Mouse (Mus musculus) urinary bladder, adult 2 months (tissue): ENCODE data around the gene Prkce. TPM values are rescaled to one million over a fixed set of nuclear protein-coding genes. Genes with fewer than 3 reads are reported as not detected.

ENCODE experiments used
- DNase-seq: peaks from one replicate; pipeline ENCODE4 v3.0.0; 2022; ENCODE audit warnings: low spot score
- polyA plus RNA-seq: library from polyadenylated mRNA; depleted of rRNA; stranded (reverse); fragments of >200 nt; gene quantifications from 2 replicates; pipeline ENCODE4 v1.2.3, GENCODE M21; 2012

Prkce gene
- polyA plus RNA-seq, 1 experiment = 5.8 TPM

GRCm38 (mm10) chr17:86571266-86571665 is 403.7 kb downstream of the Prkce start:
- DNase-seq = no peak

- no peak for DNase-seq
These were observed 404.6 kb downstream of the Prkce start for GRCm38 (mm10) chr17:86572136-86572535.

- DNase-seq = no peak
These were observed 405.0 kb downstream of the Prkce start for GRCm38 (mm10) chr17:86572576-86572975.

GRCm38 (mm10) chr17:86573596-86574248 is 406.1 kb downstream of the Prkce start:
- DNase-seq = no peak

DNA sequence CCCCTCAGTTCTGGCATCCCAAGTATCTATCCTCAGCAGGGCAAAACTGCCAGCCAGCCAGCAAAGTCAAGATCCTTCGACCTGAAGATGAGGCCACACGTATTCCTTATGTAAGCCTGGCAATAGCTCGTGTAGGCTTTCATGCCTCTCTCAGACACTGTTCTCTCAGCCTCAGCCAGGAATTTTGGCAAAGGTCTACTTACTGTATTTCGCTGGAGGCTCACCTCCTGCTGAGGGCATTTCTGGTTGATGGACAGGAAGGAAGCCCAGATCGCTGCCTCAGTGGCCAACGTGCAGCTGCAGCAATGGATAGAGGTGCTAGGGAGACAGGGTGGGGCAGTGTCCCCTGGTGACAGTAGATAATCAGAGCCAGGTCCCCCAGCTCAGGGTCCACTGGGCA is 413.1 kb downstream of the Prkce start:
- no peak for DNase-seq

DNA sequence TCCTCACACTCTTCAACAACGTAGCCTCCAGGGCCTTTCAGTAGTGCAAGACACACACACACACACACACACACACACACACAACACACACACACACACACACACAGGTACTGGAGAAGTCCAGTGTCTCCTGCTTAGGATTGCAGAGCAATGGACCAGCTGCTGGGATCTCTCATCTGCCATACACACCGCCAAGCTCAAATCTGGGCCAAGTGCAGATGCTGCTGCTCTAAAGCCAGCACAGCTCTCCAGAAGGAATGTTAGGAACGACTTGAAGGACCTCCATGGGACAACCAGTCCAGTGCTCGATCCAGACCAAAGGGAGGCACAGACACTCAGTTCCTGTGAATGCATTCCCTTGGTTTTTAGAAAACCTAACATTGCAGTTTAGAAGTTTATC is 414.8 kb downstream of the Prkce start:
- no peak for DNase-seq

- DNase-seq = no peak
These were observed 418.9 kb downstream of the Prkce start for GRCm38 (mm10) chr17:86586441-86586840.

DNA sequence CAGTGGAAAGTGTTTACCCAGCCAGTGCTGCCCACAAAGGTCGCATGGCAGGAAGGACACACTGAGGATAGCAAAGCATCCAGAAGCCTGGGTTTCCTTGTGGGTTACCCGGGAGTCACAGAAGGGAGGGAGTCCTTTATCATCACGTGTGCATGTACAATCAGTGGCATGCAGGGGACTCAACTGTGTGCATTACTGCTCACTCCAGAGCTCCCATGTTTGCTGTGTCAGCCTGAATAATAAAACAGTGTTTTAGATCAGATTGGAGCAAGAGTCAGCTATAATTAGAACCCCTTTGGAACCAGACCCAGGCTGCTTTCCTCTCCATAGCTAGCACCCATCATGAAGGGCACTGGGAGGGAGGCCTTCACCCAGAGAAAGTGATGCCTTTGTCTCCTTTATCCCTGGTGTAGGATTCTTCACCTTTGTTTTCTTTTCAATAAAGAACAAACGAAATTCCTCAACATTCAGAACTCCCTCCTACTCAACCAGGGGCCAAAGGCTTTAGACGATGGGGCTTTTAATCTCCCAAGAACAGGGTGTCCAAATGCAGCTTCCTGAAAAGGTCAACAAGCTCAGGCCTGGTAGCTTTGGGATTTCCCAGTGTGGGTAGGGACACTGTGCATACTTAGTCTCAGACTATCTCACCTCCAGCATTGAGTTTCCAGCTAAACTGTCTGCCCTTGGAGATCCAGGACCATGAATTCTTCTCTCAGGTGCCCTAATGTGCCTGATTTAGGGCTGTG is 421.3 kb downstream of the Prkce start:
- no peak for DNase-seq

- DNase-seq = no peak
These were observed 422.1 kb downstream of the Prkce start for GRCm38 (mm10) chr17:86589681-86590080.

GRCm38 (mm10) chr17:86591241-86591640 is 423.7 kb downstream of the Prkce start:
- DNase-seq = no peak

DNA sequence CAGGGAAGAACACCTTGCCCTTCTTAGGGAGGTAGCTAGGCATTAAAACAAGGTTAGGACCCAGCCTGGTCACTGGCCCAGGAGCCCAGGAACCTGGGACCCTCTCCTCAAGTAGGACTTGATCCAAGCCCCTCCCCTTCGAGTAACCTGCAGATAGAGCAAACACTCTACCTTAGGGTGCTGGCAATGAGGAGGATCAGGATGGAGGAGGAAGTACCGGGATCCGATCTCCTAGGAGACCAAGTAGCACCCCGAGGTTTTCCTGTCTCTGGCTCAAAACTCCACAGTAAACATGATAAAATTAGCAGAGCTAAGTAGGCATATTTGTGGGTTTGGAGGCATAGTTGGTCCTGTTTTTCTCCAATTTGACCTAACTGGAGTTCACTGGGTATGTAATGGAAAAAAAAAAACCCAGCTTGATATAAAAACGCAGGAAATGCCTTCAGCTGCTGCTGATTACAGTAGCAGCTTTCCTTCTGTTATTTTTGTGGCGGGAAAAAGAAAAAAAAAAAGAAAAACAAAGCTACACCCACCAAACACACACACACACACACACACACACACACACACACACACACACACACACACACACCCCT is 425.5 kb downstream of the Prkce start:
- DNase-seq = no peak

GRCm38 (mm10) chr17:86595526-86595925 is 427.9 kb downstream of the Prkce start:
- no peak for DNase-seq

DNA sequence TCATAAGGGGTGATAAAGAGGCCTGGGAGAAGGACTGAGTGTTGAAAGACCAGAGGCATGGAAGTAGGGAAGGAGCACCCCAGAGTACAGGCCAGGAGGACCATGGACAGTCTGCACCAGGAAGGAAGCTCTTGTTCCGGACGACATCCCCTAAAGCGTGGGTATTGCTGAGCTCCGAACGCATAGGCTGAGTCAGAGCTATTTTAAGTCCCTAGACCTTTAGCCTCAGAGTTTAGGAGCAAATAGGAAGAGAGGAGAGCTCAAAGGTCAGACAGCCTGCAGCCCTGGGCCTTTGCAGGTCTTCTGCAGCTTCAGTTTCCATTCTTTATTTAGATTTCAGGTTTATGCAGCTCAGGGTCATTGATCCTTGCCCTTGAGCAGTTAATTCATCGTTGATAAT is 433.5 kb downstream of the Prkce start:
- DNase-seq = no peak

DNA sequence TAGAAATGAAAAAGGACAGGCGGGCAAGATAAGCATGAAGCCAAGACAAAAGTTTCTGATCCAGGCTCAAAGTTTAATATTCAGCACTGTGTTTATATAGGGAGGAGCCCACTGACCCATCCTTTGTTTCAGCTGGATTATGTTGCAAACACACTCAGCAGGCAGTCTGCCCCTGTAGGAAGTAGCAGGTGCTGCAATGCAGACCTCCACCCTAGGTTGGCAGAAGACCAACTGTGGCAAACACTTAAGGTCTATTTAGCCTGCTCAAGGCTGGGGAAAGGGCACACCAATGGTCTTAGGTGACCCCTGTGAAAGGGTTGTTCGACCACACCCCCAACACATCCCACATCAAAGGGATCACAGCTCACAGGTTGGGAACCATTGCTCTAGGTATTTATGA is 434.3 kb downstream of the Prkce start:
- DNase-seq = no peak

GRCm38 (mm10) chr17:86603848-86604444 is 436.4 kb downstream of the Prkce start:
- no peak for DNase-seq

DNA sequence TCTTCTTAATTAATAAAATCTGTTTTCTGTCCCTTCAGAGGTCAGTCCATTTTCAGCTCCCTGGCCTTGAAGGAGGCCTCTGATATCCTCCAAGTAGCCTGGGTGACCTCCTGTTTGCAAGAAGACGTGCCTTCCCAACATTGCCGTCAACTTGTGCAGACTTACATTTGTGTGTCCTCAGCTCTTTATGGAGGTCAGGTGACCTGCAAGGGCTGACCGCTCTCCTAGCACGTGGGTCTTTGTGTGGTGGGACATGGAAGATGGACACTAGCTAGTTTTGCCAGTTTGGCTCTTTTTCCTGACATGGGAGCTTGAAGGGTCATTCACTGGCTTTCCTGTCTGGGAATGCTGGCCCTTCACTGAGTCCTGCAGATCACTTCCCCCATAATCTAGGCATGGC is 440.4 kb downstream of the Prkce start:
- DNase-seq = no peak

DNA sequence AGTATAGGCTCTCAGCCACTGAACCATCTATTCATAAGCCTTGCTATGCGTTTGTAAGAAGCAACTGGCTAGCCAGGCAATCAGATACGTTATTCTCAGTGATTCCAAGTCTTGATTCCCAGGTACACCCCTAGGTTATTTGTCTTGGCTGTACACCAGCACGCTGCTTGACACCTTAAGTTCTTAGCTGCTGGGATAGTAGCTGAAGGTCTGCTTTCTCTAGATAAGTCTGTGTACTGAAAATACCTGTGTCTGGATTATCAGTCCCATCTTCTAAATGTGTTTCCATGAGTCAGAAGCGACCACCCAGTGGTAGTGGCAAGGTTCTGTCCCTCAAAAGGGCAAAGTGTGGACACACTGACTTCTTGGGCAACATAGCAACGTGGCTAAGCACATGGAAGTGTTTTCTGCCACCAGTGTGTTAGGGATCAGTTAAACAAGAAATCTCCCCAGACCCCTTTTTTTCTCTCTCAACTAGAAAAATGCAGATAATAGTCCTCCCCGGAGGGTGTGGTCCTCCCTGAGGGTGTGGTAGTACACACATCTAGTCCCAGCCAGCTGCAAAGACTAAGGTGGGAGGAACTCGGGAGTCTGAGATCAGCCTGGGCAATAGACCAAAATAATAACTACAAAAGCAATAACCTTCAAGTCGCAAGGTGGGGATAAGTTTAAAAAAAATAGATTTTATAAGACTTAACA is 442.8 kb downstream of the Prkce start:
- DNase-seq = no peak

DNA sequence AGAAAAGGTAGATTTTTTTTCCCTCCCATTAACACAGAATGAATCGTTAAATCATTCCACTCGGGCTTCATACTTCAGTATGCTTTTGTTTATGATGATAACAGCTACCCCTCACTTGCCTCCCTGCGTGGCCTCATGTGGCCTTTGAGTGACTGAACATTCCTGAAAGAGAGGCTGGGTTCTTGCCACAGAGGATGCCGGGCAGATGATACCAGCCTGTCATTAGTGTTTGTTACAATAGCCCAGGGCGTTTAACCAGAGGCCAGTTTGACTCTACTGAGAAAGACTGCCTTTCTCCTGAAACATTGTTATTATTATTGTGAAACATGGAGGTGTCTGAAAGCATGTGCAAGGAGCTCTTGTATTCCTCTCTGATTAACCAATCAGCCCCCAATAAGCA is 444.2 kb downstream of the Prkce start:
- no peak for DNase-seq

- no peak for DNase-seq
These were observed 448.2 kb downstream of the Prkce start for GRCm38 (mm10) chr17:86615592-86616291.

- no peak for DNase-seq
These were observed 450.1 kb downstream of the Prkce start for GRCm38 (mm10) chr17:86617570-86618237.

- no peak for DNase-seq
These were observed 450.9 kb downstream of the Prkce start for GRCm38 (mm10) chr17:86618431-86618861.
